ENCODE assay signal across 9 mouse cellular contexts in the genomic region with DNA sequence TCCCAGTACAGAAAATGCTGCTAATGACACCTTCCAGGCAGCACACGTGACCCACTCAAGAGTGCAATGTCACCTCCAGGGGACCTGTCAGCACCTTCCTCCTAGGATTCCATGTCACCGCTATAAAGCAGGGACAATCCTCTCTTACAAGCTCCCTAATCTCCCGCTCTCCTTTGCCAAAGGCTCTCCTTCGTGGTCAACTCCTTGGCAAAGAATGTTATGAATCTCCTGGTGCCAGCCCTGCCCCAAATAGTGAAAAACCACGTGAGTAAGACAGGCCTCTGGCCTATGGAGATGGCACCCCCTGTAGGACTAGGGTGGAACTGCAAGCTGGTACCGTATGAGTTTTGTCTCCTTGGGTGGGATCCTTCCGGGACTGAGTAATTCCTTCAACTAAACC. TPM values are rescaled to one million over a fixed set of nuclear protein-coding genes. Genes with fewer than 3 reads are reported as not detected.
DNase-seq lines count a peak whose midpoint lies in the region; ATAC-seq and TF ChIP-seq lines count a peak whose summit lies in the region.
"Had no signal": no experiment of that assay in that cellular context is flagged by ENCODE, and none has a peak within 500 bp of the region (broad histone marks: within the 10 kb centered on the region; RNA-seq: fewer than 3 reads in every experiment).

No protein-coding gene starts in this region.

- ATAC-seq in granulocyte monocyte progenitor cell, adult 5-6 weeks (replicated peaks; ENCODE audit: poor library complexity, severe bottlenecking) = peak; percentile 76
- no peak for ATAC-seq in erythroid progenitor cell, adult 5-6 weeks (replicated peaks; ENCODE audit: low FRiP score, poor library complexity, severe bottlenecking)

- intact Hi-C loops in left cerebral cortex, adult 2 months (cut with DNase I) = no loop called here
- intact Hi-C loops in gastrocnemius, postnatal 36 days (cut with DNase I) = no loop called here

- peak; percentile 55 for TF ChIP-seq CTCF in left cerebral cortex, adult 2 months (IDR thresholded peaks at IDR 0.05)

- H3K4me3 ChIP-seq in left cerebral cortex, adult 2 months = no peak overlapping the region
- H3K4me3 ChIP-seq: liver, embryonic 15.5 days had no signal

- H3K27ac ChIP-seq in left cerebral cortex, adult 2 months = no peak overlapping the region
- H3K27ac ChIP-seq: liver, embryonic 15.5 days had no signal

- no peak for DNase-seq in left cerebral cortex, adult 2 months (ENCODE audit: extremely low spot score in 1 of 2, low spot score in 2 of 2)
- no peak for DNase-seq in left cerebral cortex, adult 9 months (ENCODE audit: low spot score in 2 of 2)
- DNase-seq in R1 (ENCODE audit: low read depth, low spot score) (peak; percentile 75), adipocyte (ENCODE audit: low spot score) (no peak)
- peak; percentile 51 to 57 for DNase-seq in lung, adult 18-20 months
- no peak for DNase-seq in gastrocnemius, postnatal 36 days

RNA-seq across cellular contexts. Expression of a gene that starts 16.3 kb away (rescaled TPM):
- under 1 TPM in 1 of 2 experiments, not detected in 1; 0.50 TPM for total RNA-seq in left cerebral cortex, adult 2 months (2021)
- total RNA-seq in granulocyte monocyte progenitor cell, adult 5-6 weeks (2014; fragmentation: Nextera tagmentation) = not detected in 2 replicates
- not detected in 2 replicates for total RNA-seq in granulocyte monocyte progenitor cell, adult 5-6 weeks (2017)
- not detected in 2 replicates for total RNA-seq in erythroid progenitor cell, adult 5-6 weeks (2015; ENCODE audit: low replicate concordance)
- total RNA-seq in erythroid progenitor cell, adult 5-6 weeks (2017; ENCODE audit: low replicate concordance) = not detected in 2 replicates
- total RNA-seq in gastrocnemius, postnatal 36 days (2021) = not detected

RNA-seq across cellular contexts. Expression of a gene that starts 16.6 kb away (rescaled TPM):
- not detected for total RNA-seq in left cerebral cortex, adult 2 months (2021)
- total RNA-seq in granulocyte monocyte progenitor cell, adult 5-6 weeks (2014; fragmentation: Nextera tagmentation) = not detected in 2 replicates
- 2.0 TPM in 1 of 2 replicates, not detected in the other for total RNA-seq in granulocyte monocyte progenitor cell, adult 5-6 weeks (2017)
- total RNA-seq in erythroid progenitor cell, adult 5-6 weeks (2015; ENCODE audit: low replicate concordance) = not detected in 2 replicates
- total RNA-seq in erythroid progenitor cell, adult 5-6 weeks (2017; ENCODE audit: low replicate concordance) = not detected in 2 replicates
- not detected for total RNA-seq in gastrocnemius, postnatal 36 days (2021)

RNA-seq across cellular contexts. Expression of a gene that starts 44.5 kb away (rescaled TPM):
- not detected for total RNA-seq in left cerebral cortex, adult 2 months (2021)
- not detected in 2 replicates for total RNA-seq in granulocyte monocyte progenitor cell, adult 5-6 weeks (2014; fragmentation: Nextera tagmentation)
- total RNA-seq in granulocyte monocyte progenitor cell, adult 5-6 weeks (2017) = not detected in 2 replicates
- not detected in 2 replicates for total RNA-seq in erythroid progenitor cell, adult 5-6 weeks (2015; ENCODE audit: low replicate concordance)
- not detected in 2 replicates for total RNA-seq in erythroid progenitor cell, adult 5-6 weeks (2017; ENCODE audit: low replicate concordance)
- total RNA-seq in gastrocnemius, postnatal 36 days (2021) = not detected

RNA-seq across cellular contexts. Expression of a gene that starts 50.7 kb away (rescaled TPM):
- not detected for total RNA-seq in left cerebral cortex, adult 2 months (2021)
- total RNA-seq in granulocyte monocyte progenitor cell, adult 5-6 weeks (2014; fragmentation: Nextera tagmentation) = not detected in 2 replicates
- not detected in 2 replicates for total RNA-seq in granulocyte monocyte progenitor cell, adult 5-6 weeks (2017)
- not detected in 2 replicates for total RNA-seq in erythroid progenitor cell, adult 5-6 weeks (2015; ENCODE audit: low replicate concordance)
- not detected in 2 replicates for total RNA-seq in erythroid progenitor cell, adult 5-6 weeks (2017; ENCODE audit: low replicate concordance)
- not detected for total RNA-seq in gastrocnemius, postnatal 36 days (2021)

Comparison
In these comparisons a context has a peak if more than half of its experiments do, and no peak if none do; other contexts are left out.
1. DNase-seq: peak in R1 (single experiment) and lung, adult 18-20 months (2 of 2); none in left cerebral cortex, adult 2 months (0 of 2), left cerebral cortex, adult 9 months (0 of 2), adipocyte (single experiment) and gastrocnemius, postnatal 36 days (0 of 2).